Mouse (Mus musculus): ENCODE data around the gene Sdr42e1. TPM values are rescaled to one million over a fixed set of nuclear protein-coding genes. Genes with fewer than 3 reads are reported as not detected.

The Sdr42e1 gene
- polyA plus RNA-seq, 1 experiment from 2014 or later: not detected

Other genes starting within 250 kb of the Sdr42e1 start
- gene Plcg2, start 175.4 kb downstream of the Sdr42e1 start, polyA plus RNA-seq (2014; fragmentation: Nextera tagmentation; extraction: Ambion mirVana): 2.0 and 2.7 TPM in 2 replicates
- gene Hsd17b2, start 28.2 kb upstream of the Sdr42e1 start, polyA plus RNA-seq (2014; fragmentation: Nextera tagmentation; extraction: Ambion mirVana): not detected in 2 replicates
- 59.2 and 61.6 TPM in 2 replicates for gene Mphosph6, start 128.3 kb upstream of the Sdr42e1 start, polyA plus RNA-seq (2014; fragmentation: Nextera tagmentation; extraction: Ambion mirVana)

Measured in forebrain, embryonic 11.5 days (tissue).